Mouse (Mus musculus): ENCODE measurements around the gene Cpn1.

Cpn1 gene

GRCm38 (mm10) chr19:43943076-43943475 lies 43.3 kb downstream of the Cpn1 start:
- Histone ChIP-seq H3K36me3 (ENCODE audit: insufficient read depth, low read length) (no peaks in the 10 kb centered on the region), H3K27me3 (ENCODE audit: insufficient read depth, low read length) (peaks cover 25% of the 10 kb centered on the region), H3K4me1 (replicated peaks; ENCODE audit: low read depth, low read length) (peaks cover 35% of the 10 kb centered on the region), H3K9me3 (ENCODE audit: low read length) (no peaks in the 10 kb centered on the region), H3K4me3 (replicated peaks; ENCODE audit: low read length) (0 out of 2 replicates have a peak overlapping the region, but pooled peaks have one; percentile 7)
- no peak for TF ChIP-seq CTCF (conservative IDR thresholded peaks at IDR 0.05; ENCODE audit: low read length)
- TF ChIP-seq POU5F1 (IDR thresholded peaks at IDR 0.05; ENCODE audit: borderline replicate concordance, low read length) = no peak
- no peak for TF ChIP-seq NANOG (IDR thresholded peaks at IDR 0.05; ENCODE audit: borderline replicate concordance, low read length)

- H3K9me3 ChIP-seq (ENCODE audit: low read length) = no peaks in the 10 kb centered on the region
- no peaks in the 10 kb centered on the region for H3K36me3 ChIP-seq (ENCODE audit: insufficient read depth, low read length)
- TF ChIP-seq POU5F1 (IDR thresholded peaks at IDR 0.05; ENCODE audit: borderline replicate concordance, low read length) (no peak), NANOG (IDR thresholded peaks at IDR 0.05; ENCODE audit: borderline replicate concordance, low read length) (no peak), CTCF (conservative IDR thresholded peaks at IDR 0.05; ENCODE audit: low read length) (peak; percentile 17; the same call in 1 of the 2 replicates)
- H3K27me3 ChIP-seq (ENCODE audit: insufficient read depth, low read length) = peaks cover 25% of the 10 kb centered on the region
- H3K4me3 ChIP-seq (replicated peaks; ENCODE audit: low read length) = peak within 1 kb of the TSS; percentile 85
- H3K4me1 ChIP-seq (replicated peaks; ENCODE audit: low read depth, low read length) = peaks cover 50% of the 10 kb centered on the region
Measured at GRCm38 (mm10) chr19:43939769-43940689, 46.3 kb downstream of the Cpn1 start, which contains the start of gene Dnmbp. Gene Dnmbp, minus strand, starts transcription at chr19:43940191.

GRCm38 (mm10) chr19:43939171-43939768 lies 47.1 kb downstream of the Cpn1 start:
- peaks cover 50% of the 10 kb centered on the region for H3K4me1 ChIP-seq (replicated peaks; ENCODE audit: low read depth, low read length)
- H3K9me3 ChIP-seq (ENCODE audit: low read length) = no peaks in the 10 kb centered on the region
- H3K4me3 ChIP-seq (replicated peaks; ENCODE audit: low read length) = peak overlapping the region; percentile 85
- H3K36me3 ChIP-seq (ENCODE audit: insufficient read depth, low read length) = no peaks in the 10 kb centered on the region
- H3K27me3 ChIP-seq (ENCODE audit: insufficient read depth, low read length) = peaks cover 25% of the 10 kb centered on the region
- no peak for TF ChIP-seq CTCF (conservative IDR thresholded peaks at IDR 0.05; ENCODE audit: low read length)
- no peak for TF ChIP-seq NANOG (IDR thresholded peaks at IDR 0.05; ENCODE audit: borderline replicate concordance, low read length)
- no peak for TF ChIP-seq POU5F1 (IDR thresholded peaks at IDR 0.05; ENCODE audit: borderline replicate concordance, low read length)

GRCm38 (mm10) chr19:43938355-43938754 lies 48.0 kb downstream of the Cpn1 start:
- TF ChIP-seq CTCF (conservative IDR thresholded peaks at IDR 0.05; ENCODE audit: low read length) = no peak
- H3K4me1 ChIP-seq (replicated peaks; ENCODE audit: low read depth, low read length) = peaks cover 47% of the 10 kb centered on the region
- H3K27me3 ChIP-seq (ENCODE audit: insufficient read depth, low read length) = peaks cover 25% of the 10 kb centered on the region
- H3K36me3 ChIP-seq (ENCODE audit: insufficient read depth, low read length) = no peaks in the 10 kb centered on the region
- no peak overlapping the region for H3K4me3 ChIP-seq (replicated peaks; ENCODE audit: low read length)
- H3K9me3 ChIP-seq (ENCODE audit: low read length) = no peaks in the 10 kb centered on the region

- H3K4me3 ChIP-seq (replicated peaks; ENCODE audit: low read length) = no peak overlapping the region
- no peaks in the 10 kb centered on the region for H3K9me3 ChIP-seq (ENCODE audit: low read length)
- no peaks in the 10 kb centered on the region for H3K36me3 ChIP-seq (ENCODE audit: insufficient read depth, low read length)
- peaks cover 32% of the 10 kb centered on the region for H3K4me1 ChIP-seq (replicated peaks; ENCODE audit: low read depth, low read length)
- H3K27me3 ChIP-seq (ENCODE audit: insufficient read depth, low read length) = no peaks in the 10 kb centered on the region
- no peak for TF ChIP-seq POU5F1 (IDR thresholded peaks at IDR 0.05; ENCODE audit: borderline replicate concordance, low read length)
- no peak for TF ChIP-seq CTCF (conservative IDR thresholded peaks at IDR 0.05; ENCODE audit: low read length)
- no peak for TF ChIP-seq NANOG (IDR thresholded peaks at IDR 0.05; ENCODE audit: borderline replicate concordance, low read length)
Measured at GRCm38 (mm10) chr19:43930926-43931325, 55.4 kb downstream of the Cpn1 start.

GRCm38 (mm10) chr19:43930366-43930765 lies 56.0 kb downstream of the Cpn1 start:
- H3K4me3 ChIP-seq (replicated peaks; ENCODE audit: low read length) = peak overlapping the region; percentile 35
- H3K27me3 ChIP-seq (ENCODE audit: insufficient read depth, low read length) = no peaks in the 10 kb centered on the region
- peaks cover 32% of the 10 kb centered on the region for H3K4me1 ChIP-seq (replicated peaks; ENCODE audit: low read depth, low read length)
- H3K36me3 ChIP-seq (ENCODE audit: insufficient read depth, low read length) = no peaks in the 10 kb centered on the region
- H3K9me3 ChIP-seq (ENCODE audit: low read length) = no peaks in the 10 kb centered on the region
- no peak for TF ChIP-seq POU5F1 (IDR thresholded peaks at IDR 0.05; ENCODE audit: borderline replicate concordance, low read length)
- no peak for TF ChIP-seq NANOG (IDR thresholded peaks at IDR 0.05; ENCODE audit: borderline replicate concordance, low read length)
- no peak for TF ChIP-seq CTCF (conservative IDR thresholded peaks at IDR 0.05; ENCODE audit: low read length)

- Histone ChIP-seq H3K4me3 (replicated peaks; ENCODE audit: low read length) (peak overlapping the region; percentile 35), H3K36me3 (ENCODE audit: insufficient read depth, low read length) (no peaks in the 10 kb centered on the region), H3K9me3 (ENCODE audit: low read length) (no peaks in the 10 kb centered on the region), H3K4me1 (replicated peaks; ENCODE audit: low read depth, low read length) (peaks cover 36% of the 10 kb centered on the region), H3K27me3 (ENCODE audit: insufficient read depth, low read length) (no peaks in the 10 kb centered on the region)
- no peak for TF ChIP-seq CTCF (conservative IDR thresholded peaks at IDR 0.05; ENCODE audit: low read length)
- TF ChIP-seq POU5F1 (IDR thresholded peaks at IDR 0.05; ENCODE audit: borderline replicate concordance, low read length) = no peak
- no peak for TF ChIP-seq NANOG (IDR thresholded peaks at IDR 0.05; ENCODE audit: borderline replicate concordance, low read length)
Measured at GRCm38 (mm10) chr19:43929869-43930268, 56.5 kb downstream of the Cpn1 start.

- H3K9me3 ChIP-seq (ENCODE audit: low read length) = no peaks in the 10 kb centered on the region
- no peak overlapping the region for H3K4me3 ChIP-seq (replicated peaks; ENCODE audit: low read length)
- H3K36me3 ChIP-seq (ENCODE audit: insufficient read depth, low read length) = no peaks in the 10 kb centered on the region
- no peak for TF ChIP-seq POU5F1 (IDR thresholded peaks at IDR 0.05; ENCODE audit: borderline replicate concordance, low read length)
- no peak for TF ChIP-seq CTCF (conservative IDR thresholded peaks at IDR 0.05; ENCODE audit: low read length)
- TF ChIP-seq NANOG (IDR thresholded peaks at IDR 0.05; ENCODE audit: borderline replicate concordance, low read length) = no peak
- no peaks in the 10 kb centered on the region for H3K27me3 ChIP-seq (ENCODE audit: insufficient read depth, low read length)
- peaks cover 48% of the 10 kb centered on the region for H3K4me1 ChIP-seq (replicated peaks; ENCODE audit: low read depth, low read length)
Measured at GRCm38 (mm10) chr19:43927967-43928366, 58.4 kb downstream of the Cpn1 start.

Measured in E14TG2a.4 (cell line).